Mouse (Mus musculus) midbrain, embryonic 11.5 days (tissue): Measurements from ENCODE around the gene Rad51b. TPM values are rescaled to one million over a fixed set of nuclear protein-coding genes. Genes with fewer than 3 reads are reported as not detected.

Source experiments
- ATAC-seq: fragments of 200-750 bp; cut with Nextera tagmentation; 2 replicates; pipeline ENCODE4 v1.8.0; 2017; ENCODE audit warnings: moderate TSS enrichment, moderate library complexity; ENCODE audit not compliant: low FRiP score
- DNase-seq: peaks from one replicate; pipeline ENCODE4 v3.0.0; 2015; ENCODE audit warnings: low spot score; ENCODE audit errors: missing footprints
- H3K27ac ChIP-seq: fragments of 300-500 bp; sonication (generic); 2 replicates; pipeline ENCODE4 v1.5.1; 2014; ENCODE audit warnings: low read depth, low read length
- H3K27me3 ChIP-seq: fragments of 300-500 bp; sonication (generic); 2 replicates; pipeline ENCODE4 v1.6.1; 2014; ENCODE audit warnings: mild to moderate bottlenecking, low read length, moderate library complexity, mixed read lengths; ENCODE audit not compliant: control insufficient read depth, insufficient read depth
- H3K36me3 ChIP-seq: fragments of 300-500 bp; sonication (generic); 2 replicates; pipeline ENCODE4 v1.6.1; 2014; ENCODE audit warnings: mild to moderate bottlenecking, low read length, moderate library complexity, mixed read lengths; ENCODE audit not compliant: control insufficient read depth, insufficient read depth
- H3K4me1 ChIP-seq: fragments of 300-500 bp; sonication (generic); 2 replicates; pipeline ENCODE4 v1.6.1; 2014; ENCODE audit warnings: low read length; ENCODE audit not compliant: control insufficient read depth, insufficient read depth
- H3K4me2 ChIP-seq: fragments of 300-500 bp; sonication (generic); 2 replicates; pipeline ENCODE4 v1.6.1; 2014; ENCODE audit warnings: mild to moderate bottlenecking, moderate library complexity
- H3K4me3 ChIP-seq: fragments of 300-500 bp; sonication (generic); 2 replicates; pipeline ENCODE4 v1.5.1; 2014; ENCODE audit warnings: low read depth, low read length
- H3K9ac ChIP-seq: fragments of 300-500 bp; sonication (generic); 2 replicates; pipeline ENCODE4 v1.6.1; 2014; ENCODE audit warnings: low read length
- H3K9me3 ChIP-seq: fragments of 300-500 bp; sonication (generic); 2 replicates; pipeline ENCODE4 v1.6.1; 2016; ENCODE audit warnings: low read length; ENCODE audit not compliant: control insufficient read depth
- WGBS: fragments of 180-500 bp; shearing (Covaris S2); extraction: QIAGEN DNeasy Blood & Tissue Kit; methylation state at CpG from one replicate; pipeline ENCODE4 v1.1.7; 2014; 5-methylcytosine and 5-hydroxymethylcytosine counted together
- polyA plus RNA-seq: library from polyadenylated mRNA; unstranded; fragments of >200 nt; fragmentation: Nextera tagmentation; extraction: Ambion mirVana; gene quantifications from 2 replicates; pipeline ENCODE4 v1.2.1, GENCODE M21; 2014

Gene Rad51b
- polyA plus RNA-seq, 1 experiment from 2014 or later = 6.9 TPM

GRCm38 (mm10) chr12:79358613-79359218 lies 61.6 kb downstream of the Rad51b start:
- ATAC-seq = peak; percentile 80
- WGBS = 22% methylated on average over 10 of the region's 10 CpGs
- H3K27me3 ChIP-seq = no peaks in the 10 kb centered on the region

GRCm38 (mm10) chr12:79359404-79359803 lies 62.3 kb downstream of the Rad51b start:
- no peaks in the 10 kb centered on the region for H3K27me3 ChIP-seq
- no peaks in the 10 kb centered on the region for H3K4me1 ChIP-seq
- no peak overlapping the region for H3K27ac ChIP-seq
- no peak overlapping the region for H3K4me3 ChIP-seq
- 93% methylated on average over 2 of the region's 2 CpGs for WGBS
- H3K36me3 ChIP-seq = no peaks in the 10 kb centered on the region
- ATAC-seq (no peak), DNase-seq (peak; percentile 91)
- no peak overlapping the region for H3K9ac ChIP-seq
- H3K9me3 ChIP-seq = no peaks in the 10 kb centered on the region
- no peak overlapping the region for H3K4me2 ChIP-seq

More at GRCm38 (mm10) chr12:79358613-79359218, 61.6 kb downstream of the Rad51b start:
- Histone ChIP-seq H3K36me3 (no peaks in the 10 kb centered on the region), H3K4me1 (no peaks in the 10 kb centered on the region), H3K4me2 (no peak overlapping the region), H3K27ac (no peak overlapping the region), H3K4me3 (no peak overlapping the region), H3K9me3 (no peaks in the 10 kb centered on the region), H3K9ac (no peak overlapping the region)
- peak; percentile 96 for DNase-seq

- Histone ChIP-seq H3K9ac (no peak overlapping the region), H3K27ac (no peak overlapping the region), H3K4me2 (no peak overlapping the region), H3K4me3 (no peak overlapping the region), H3K9me3 (no peaks in the 10 kb centered on the region), H3K4me1 (no peaks in the 10 kb centered on the region), H3K27me3 (no peaks in the 10 kb centered on the region), H3K36me3 (no peaks in the 10 kb centered on the region)
- WGBS = 64% methylated on average over 1 of the region's 1 CpGs
- DNase-seq (no peak), ATAC-seq (no peak)
Observed at GRCm38 (mm10) chr12:79362219-79362618, 65.1 kb downstream of the Rad51b start.

GRCm38 (mm10) chr12:79364284-79364683 lies 67.2 kb downstream of the Rad51b start:
- H3K4me3 ChIP-seq = no peak overlapping the region
- 93% methylated on average over 2 of the region's 2 CpGs for WGBS
- H3K9ac ChIP-seq = no peak overlapping the region
- no peak overlapping the region for H3K4me2 ChIP-seq
- no peaks in the 10 kb centered on the region for H3K36me3 ChIP-seq
- H3K27ac ChIP-seq = no peak overlapping the region
- no peaks in the 10 kb centered on the region for H3K4me1 ChIP-seq
- H3K9me3 ChIP-seq = no peaks in the 10 kb centered on the region
- ATAC-seq (no peak), DNase-seq (no peak)
- no peaks in the 10 kb centered on the region for H3K27me3 ChIP-seq

GRCm38 (mm10) chr12:79368818-79369217 lies 71.7 kb downstream of the Rad51b start:
- ATAC-seq (no peak), DNase-seq (no peak)
- Histone ChIP-seq H3K4me1 (no peaks in the 10 kb centered on the region), H3K4me2 (no peak overlapping the region), H3K27me3 (no peaks in the 10 kb centered on the region), H3K27ac (no peak overlapping the region), H3K4me3 (no peak overlapping the region), H3K36me3 (no peaks in the 10 kb centered on the region), H3K9ac (no peak overlapping the region), H3K9me3 (no peaks in the 10 kb centered on the region)
- 96% methylated on average over 3 of the region's 3 CpGs for WGBS

GRCm38 (mm10) chr12:79369512-79370165 lies 72.6 kb downstream of the Rad51b start:
- H3K27me3 ChIP-seq = no peaks in the 10 kb centered on the region
- DNase-seq = no peak
- no peak overlapping the region for H3K9ac ChIP-seq
- H3K4me2 ChIP-seq = no peak overlapping the region
- no peaks in the 10 kb centered on the region for H3K4me1 ChIP-seq
- ATAC-seq = no peak
- no peaks in the 10 kb centered on the region for H3K36me3 ChIP-seq
- H3K9me3 ChIP-seq = no peaks in the 10 kb centered on the region
- 86% methylated on average over 7 of the region's 7 CpGs for WGBS
- no peak overlapping the region for H3K4me3 ChIP-seq
- H3K27ac ChIP-seq = no peak overlapping the region

GRCm38 (mm10) chr12:79372697-79373096 lies 75.6 kb downstream of the Rad51b start:
- Histone ChIP-seq H3K9ac (no peak overlapping the region), H3K4me1 (no peaks in the 10 kb centered on the region), H3K4me3 (no peak overlapping the region), H3K4me2 (no peak overlapping the region), H3K9me3 (no peaks in the 10 kb centered on the region), H3K36me3 (no peaks in the 10 kb centered on the region), H3K27ac (no peak overlapping the region), H3K27me3 (no peaks in the 10 kb centered on the region)
- ATAC-seq = no peak
- 84% methylated on average over 5 of the region's 5 CpGs for WGBS
- no peak for DNase-seq

- H3K36me3 ChIP-seq = no peaks in the 10 kb centered on the region
Observed at GRCm38 (mm10) chr12:79377378-79377777, 80.3 kb downstream of the Rad51b start.

GRCm38 (mm10) chr12:79377861-79378260 lies 80.8 kb downstream of the Rad51b start:
- Histone ChIP-seq H3K4me1 (peaks cover 3% of the 10 kb centered on the region; the same call in 1 of the 2 replicates), H3K27ac (no peak overlapping the region), H3K4me3 (no peak overlapping the region), H3K4me2 (no peak overlapping the region), H3K36me3 (no peaks in the 10 kb centered on the region), H3K9ac (no peak overlapping the region), H3K9me3 (no peaks in the 10 kb centered on the region), H3K27me3 (no peaks in the 10 kb centered on the region)
- DNase-seq (no peak), ATAC-seq (no peak)
- 77% methylated on average over 4 of the region's 4 CpGs for WGBS

More at GRCm38 (mm10) chr12:79377378-79377777, 80.3 kb downstream of the Rad51b start:
- Histone ChIP-seq H3K4me2 (no peak overlapping the region), H3K4me3 (no peak overlapping the region), H3K9ac (no peak overlapping the region), H3K4me1 (peaks cover 3% of the 10 kb centered on the region; the same call in 1 of the 2 replicates), H3K27ac (no peak overlapping the region), H3K9me3 (no peaks in the 10 kb centered on the region), H3K27me3 (no peaks in the 10 kb centered on the region)
- ATAC-seq (no peak), DNase-seq (no peak)
- WGBS = 81% methylated on average over 1 of the region's 1 CpGs
